Mouse (Mus musculus) thymus, adult 2 months (tissue): Measurements from ENCODE around the gene Tmc8. TPM values are rescaled to one million over a fixed set of nuclear protein-coding genes. Genes with fewer than 3 reads are reported as not detected.

Experiments
- DNase-seq: peaks from one replicate; pipeline ENCODE4 v3.0.0; 2021
- H3K27ac ChIP-seq: fragments of 200-500 bp; 2 replicates; pipeline ENCODE4 v1.5.1; 2012; ENCODE audit warnings: low read length, control low read depth; ENCODE audit not compliant: control insufficient read depth, insufficient read depth
- H3K27me3 ChIP-seq: fragments of 200-500 bp; 2 replicates; pipeline ENCODE4 v1.6.1; 2012; ENCODE audit warnings: mild to moderate bottlenecking, low read length, moderate library complexity, mixed read lengths; ENCODE audit not compliant: control insufficient read depth, insufficient read depth
- H3K36me3 ChIP-seq: fragments of 200-500 bp; 2 replicates; pipeline ENCODE4 v1.6.1; 2012; ENCODE audit warnings: mild to moderate bottlenecking, low read length, moderate library complexity; ENCODE audit not compliant: control insufficient read depth, insufficient read depth
- H3K4me1 ChIP-seq: fragments of 200-500 bp; replicated peaks from 2 replicates; pipeline ENCODE4 v1.6.1; 2012; ENCODE audit warnings: low read length; ENCODE audit not compliant: control insufficient read depth, insufficient read depth
- H3K4me3 ChIP-seq: fragments of 200-500 bp; 2 replicates; pipeline ENCODE4 v1.5.1; 2012; ENCODE audit warnings: mild to moderate bottlenecking, low read length, control low read depth, moderate library complexity; ENCODE audit not compliant: control insufficient read depth, insufficient read depth
- CTCF ChIP-seq: fragments of 200-500 bp; IDR thresholded peaks from 2 replicates; pipeline ENCODE4 v1.5.1; 2012; ENCODE audit warnings: mild to moderate bottlenecking, control low read depth, low read length, moderate library complexity, borderline replicate concordance; ENCODE audit not compliant: control insufficient read depth, poor library complexity, insufficient read depth; ENCODE audit errors: extremely low read depth
- POLR2A ChIP-seq: fragments of 200-500 bp; IDR thresholded peaks from 2 replicates; pipeline ENCODE4 v1.6.1; 2012; ENCODE audit warnings: mild to moderate bottlenecking, low read length, control low read depth, moderate library complexity; ENCODE audit not compliant: control insufficient read depth, poor library complexity, insufficient read depth; ENCODE audit errors: extremely low read depth
- WGBS: fragments of 180-500 bp; shearing (Covaris S2); methylation state at CpG from one replicate; pipeline ENCODE4 v1.1.7; 2018; 5-methylcytosine and 5-hydroxymethylcytosine counted together
- polyA plus RNA-seq: library from polyadenylated mRNA; depleted of rRNA; stranded (reverse); fragments of >200 nt; gene quantifications from 2 replicates; pipeline ENCODE4 v1.2.3, GENCODE M21; 2012

Gene Tmc8
- polyA plus RNA-seq, 1 experiment, result 388 TPM

DNA sequence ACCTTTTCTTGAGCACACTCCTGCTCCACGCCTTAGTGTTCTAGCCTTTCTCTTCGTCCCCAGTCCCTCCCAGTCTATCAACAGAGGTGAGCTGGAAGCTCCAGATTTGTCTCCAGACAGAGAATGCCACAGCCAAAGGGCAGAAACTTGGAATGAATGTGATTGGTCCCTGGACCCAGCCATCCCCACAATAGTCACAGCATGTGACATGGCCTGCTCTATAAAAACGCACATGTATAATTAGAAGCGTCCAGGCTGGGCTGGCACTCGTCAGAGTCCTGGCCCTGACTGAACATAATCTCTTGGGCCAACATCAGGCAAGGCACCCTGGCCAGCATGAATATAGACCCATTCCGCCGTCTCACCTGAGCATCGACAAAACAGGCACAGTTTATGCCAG, 37.2 kb downstream of the Tmc8 start:
- TF ChIP-seq POLR2A (no peak), CTCF (no peak)
- WGBS, result 94% methylated on average over 8 of the region's 8 CpGs
- H3K4me3 ChIP-seq, result no peak overlapping the region
- peaks cover 3% of the 10 kb centered on the region for H3K4me1 ChIP-seq
- DNase-seq, result no peak
- H3K27me3 ChIP-seq, result no peaks in the 10 kb centered on the region
- H3K36me3 ChIP-seq, result peaks cover 23% of the 10 kb centered on the region
- no peak overlapping the region for H3K27ac ChIP-seq

DNA sequence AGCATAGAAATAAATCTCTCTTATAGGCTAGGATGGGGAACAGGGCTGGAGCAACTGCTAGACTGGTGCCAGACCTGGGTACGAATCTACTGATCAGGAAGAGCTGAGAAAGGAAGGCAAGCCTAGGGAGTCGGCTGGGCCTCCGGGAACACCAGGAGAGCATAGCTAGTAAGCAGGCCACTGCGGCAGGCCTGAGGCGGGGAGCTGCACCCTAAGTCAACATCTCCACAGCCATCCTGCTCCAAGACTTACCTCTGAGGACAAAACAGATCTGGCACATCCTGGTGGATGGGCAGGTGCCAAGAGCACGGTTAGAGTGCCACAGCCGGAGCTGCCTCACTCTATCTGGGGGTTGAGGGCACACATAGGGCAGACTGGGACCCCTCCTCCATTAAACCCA, 38.3 kb downstream of the Tmc8 start:
- H3K4me1 ChIP-seq, result peaks cover 12% of the 10 kb centered on the region
- over 99% methylated on average over 7 of the region's 7 CpGs for WGBS
- H3K27me3 ChIP-seq, result no peaks in the 10 kb centered on the region
- TF ChIP-seq CTCF, result no peak
- no peak overlapping the region for H3K4me3 ChIP-seq
- H3K36me3 ChIP-seq, result peaks cover 23% of the 10 kb centered on the region
- DNase-seq, result no peak
- no peak overlapping the region for H3K27ac ChIP-seq

DNA sequence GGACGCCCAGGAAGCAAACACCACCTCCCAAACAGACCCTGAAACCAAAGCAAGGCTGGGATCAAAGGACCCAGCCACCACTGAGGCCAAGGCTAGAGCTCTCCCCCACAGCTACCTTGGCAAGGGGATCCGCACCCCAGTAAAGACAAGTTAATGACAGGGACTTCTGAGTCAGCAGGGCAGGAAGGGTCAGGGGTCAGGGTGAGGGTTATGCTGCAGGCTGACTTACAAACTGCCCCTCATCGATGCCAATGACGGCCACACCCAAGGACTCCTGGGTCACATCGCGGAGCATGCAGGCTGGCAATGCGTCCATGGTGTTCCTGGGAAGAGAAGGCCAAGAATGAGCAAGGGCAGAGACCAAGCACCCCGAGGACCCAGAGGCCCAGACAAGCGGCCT, 40.0 kb downstream of the Tmc8 start:
- peaks cover 29% of the 10 kb centered on the region for H3K4me1 ChIP-seq
- peaks cover 17% of the 10 kb centered on the region for H3K36me3 ChIP-seq
- 98% methylated on average over 9 of the region's 9 CpGs for WGBS
- H3K4me3 ChIP-seq, result no peak overlapping the region
- no peaks in the 10 kb centered on the region for H3K27me3 ChIP-seq
- no peak for DNase-seq
- TF ChIP-seq POLR2A (no peak), CTCF (no peak)
- H3K27ac ChIP-seq, result no peak overlapping the region

DNA sequence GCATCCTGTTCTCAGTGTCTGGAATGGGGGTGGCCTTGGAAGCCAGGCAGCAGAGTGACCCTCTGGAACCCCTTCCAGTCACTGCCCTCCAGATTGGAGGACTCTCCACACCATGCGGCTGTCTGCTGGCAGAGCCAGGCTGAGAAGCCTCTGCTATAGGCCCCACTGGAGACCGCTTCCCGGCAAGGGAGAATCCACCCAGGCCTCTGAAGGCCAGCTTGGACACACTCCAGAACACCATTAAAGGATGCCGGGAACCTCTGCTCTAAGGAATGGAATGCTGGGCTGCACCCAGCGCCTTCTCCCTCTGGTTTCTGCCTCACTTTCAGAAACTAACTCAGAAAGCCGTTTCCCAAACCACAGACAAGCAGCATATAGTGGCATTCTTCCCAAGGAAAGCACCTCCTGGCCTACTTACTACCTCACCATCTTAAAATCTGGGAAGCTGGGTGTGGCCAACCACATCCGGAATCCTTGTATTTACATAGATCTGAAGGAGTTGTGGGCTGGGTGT, 40.9 kb downstream of the Tmc8 start:
- Histone ChIP-seq H3K27me3 (no peaks in the 10 kb centered on the region), H3K36me3 (peaks cover 12% of the 10 kb centered on the region), H3K4me3 (no peak overlapping the region), H3K4me1 (peaks cover 38% of the 10 kb centered on the region), H3K27ac (no peak overlapping the region)
- TF ChIP-seq POLR2A (no peak), CTCF (no peak)
- 93% methylated on average over 7 of the region's 7 CpGs for WGBS
- DNase-seq, result no peak

DNA sequence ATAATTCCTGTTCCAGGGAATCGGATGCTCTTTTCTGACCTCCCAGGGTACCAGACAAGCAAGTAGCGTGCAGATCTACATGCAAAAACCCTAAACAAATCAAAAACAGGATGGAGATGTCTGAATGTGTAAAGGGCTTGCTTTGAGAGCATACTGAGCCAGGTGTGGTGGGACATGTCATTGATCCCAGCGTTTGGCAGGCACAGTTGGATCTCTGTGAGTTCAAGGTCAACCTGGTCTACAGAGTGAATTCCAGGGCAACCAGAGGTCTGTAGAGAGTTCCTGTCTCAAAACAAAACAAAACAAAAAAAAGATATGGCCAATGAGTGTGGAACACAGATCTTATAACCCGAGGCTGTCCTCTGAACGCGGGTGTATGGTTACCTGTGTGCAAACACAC, 41.5 kb downstream of the Tmc8 start:
- Histone ChIP-seq H3K27me3 (no peaks in the 10 kb centered on the region), H3K4me3 (no peak overlapping the region), H3K4me1 (peaks cover 44% of the 10 kb centered on the region), H3K36me3 (peaks cover 6% of the 10 kb centered on the region; the same call in 1 of the 2 replicates), H3K27ac (no peak overlapping the region)
- WGBS, result 96% methylated on average over 6 of the region's 6 CpGs
- no peak for DNase-seq
- TF ChIP-seq POLR2A (no peak), CTCF (no peak)

DNA sequence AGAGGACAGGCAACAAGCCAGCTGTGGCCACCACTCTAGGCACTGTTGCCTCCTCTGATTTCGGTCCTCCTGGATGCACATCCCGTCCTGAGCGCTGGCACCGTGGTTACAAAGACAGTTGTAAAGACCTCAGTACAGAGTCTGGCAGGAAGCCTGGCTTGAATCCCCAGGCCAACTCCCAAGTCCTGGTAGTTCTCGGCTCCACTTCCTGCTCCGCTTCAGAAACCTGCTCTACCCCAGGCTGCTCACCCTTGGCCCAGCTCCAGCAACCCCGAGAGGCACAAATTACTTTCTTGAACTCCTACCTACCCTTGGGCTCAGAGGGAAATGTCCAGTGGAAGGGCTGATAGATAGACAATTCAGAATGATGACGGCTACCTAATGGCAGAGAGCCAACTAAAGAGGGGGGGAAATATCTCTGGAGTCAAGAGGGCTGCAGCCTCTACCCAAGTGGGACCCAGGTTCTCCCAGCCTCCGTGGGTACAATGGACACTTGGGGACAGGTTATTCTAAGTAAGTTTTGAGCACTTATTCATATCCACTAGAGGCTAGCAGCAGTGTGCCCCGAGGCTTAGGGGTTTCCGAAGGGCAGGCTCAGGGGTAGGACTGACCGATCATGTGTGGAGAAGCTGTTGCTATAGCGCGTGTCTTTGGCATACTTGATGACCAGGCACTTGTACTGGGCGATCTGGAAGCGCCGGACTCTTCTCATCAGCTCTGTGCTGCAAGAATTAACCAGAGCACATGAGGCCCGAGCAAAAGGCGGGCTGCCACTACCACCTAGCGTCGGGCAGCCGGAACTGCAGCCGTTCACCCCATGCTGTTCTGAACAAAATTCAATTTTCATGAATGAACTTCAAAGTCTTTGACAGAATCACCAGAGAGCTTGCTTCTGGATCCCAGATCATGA, 42.4 kb downstream of the Tmc8 start:
- Histone ChIP-seq H3K27me3 (no peaks in the 10 kb centered on the region), H3K4me3 (peak overlapping the region; percentile 34), H3K36me3 (peaks cover 6% of the 10 kb centered on the region; the same call in 1 of the 2 replicates), H3K4me1 (peaks cover 53% of the 10 kb centered on the region), H3K27ac (peak overlapping the region; percentile 7; the same call in 1 of the 2 replicates)
- TF ChIP-seq POLR2A, result 0 out of 2 replicates have a peak, but pooled peaks have one; percentile 15
- peak; percentile 94 for TF ChIP-seq CTCF
- 23% methylated on average over 23 of the region's 23 CpGs for WGBS
- DNase-seq, result peak; percentile 80
